Mouse (Mus musculus) limb, embryonic 13.5 days (tissue): ENCODE results near the gene Iqcc. TPM values are rescaled to one million over a fixed set of nuclear protein-coding genes. Genes with fewer than 3 reads are reported as not detected.

Source experiments
- ATAC-seq: fragments of 200-750 bp; cut with Nextera tagmentation; 2 replicates; pipeline ENCODE4 v1.8.0; 2017; ENCODE audit warnings: low read depth, moderate number of reproducible peaks, moderate TSS enrichment; ENCODE audit not compliant: low FRiP score
- H3K27ac ChIP-seq: fragments of 300-500 bp; sonication (generic); 2 replicates; pipeline ENCODE4 v1.5.1; 2015; ENCODE audit warnings: inconsistent platforms, mild to moderate bottlenecking, moderate library complexity
- H3K27me3 ChIP-seq: fragments of 300-500 bp; sonication (generic); 2 replicates; pipeline ENCODE4 v1.6.1; 2015; ENCODE audit warnings: mild to moderate bottlenecking, inconsistent platforms
- H3K36me3 ChIP-seq: fragments of 300-500 bp; sonication (generic); 2 replicates; pipeline ENCODE4 v1.6.1; 2015; ENCODE audit warnings: inconsistent platforms, mild to moderate bottlenecking, moderate library complexity
- H3K4me1 ChIP-seq: fragments of 300-500 bp; sonication (generic); 2 replicates; pipeline ENCODE4 v1.6.1; 2015; ENCODE audit warnings: inconsistent platforms
- H3K4me2 ChIP-seq: fragments of 300-500 bp; sonication (generic); replicated peaks from 2 replicates; pipeline ENCODE4 v1.6.1; 2015; ENCODE audit warnings: inconsistent platforms, mild to moderate bottlenecking, moderate library complexity
- H3K4me3 ChIP-seq: fragments of 300-500 bp; sonication (generic); 2 replicates; pipeline ENCODE4 v1.5.1; 2015; ENCODE audit warnings: moderate library complexity, mild to moderate bottlenecking, inconsistent platforms
- H3K9ac ChIP-seq: fragments of 300-500 bp; sonication (generic); 2 replicates; pipeline ENCODE4 v1.6.1; 2015; ENCODE audit warnings: mild to moderate bottlenecking, inconsistent platforms
- H3K9me3 ChIP-seq: fragments of 300-500 bp; sonication (generic); 2 replicates; pipeline ENCODE4 v1.6.1; 2016; ENCODE audit warnings: inconsistent platforms
- WGBS: fragments of 180-500 bp; shearing (Covaris S2); methylation state at CpG from one replicate; pipeline ENCODE4 v1.1.7; 2015; 5-methylcytosine and 5-hydroxymethylcytosine counted together
- polyA plus RNA-seq: library from polyadenylated mRNA; unstranded; fragments of >200 nt; fragmentation: Nextera tagmentation; extraction: Ambion mirVana; gene quantifications from 2 replicates; pipeline ENCODE4 v1.2.1, GENCODE M21; 2015

The Iqcc gene
- polyA plus RNA-seq, 1 experiment from 2014 or later = 28.6 TPM

GRCm38 (mm10) chr4:129588865-129589264 is 30.0 kb downstream of the Iqcc start:
- no peaks in the 10 kb centered on the region for H3K27me3 ChIP-seq
- H3K36me3 ChIP-seq = peaks cover 40% of the 10 kb centered on the region
- 79% methylated on average over 4 of the region's 4 CpGs for WGBS
- H3K4me1 ChIP-seq = peaks cover 12% of the 10 kb centered on the region
- ATAC-seq = no peak
- H3K9me3 ChIP-seq = no peaks in the 10 kb centered on the region
- no peak overlapping the region for H3K9ac ChIP-seq
- H3K4me3 ChIP-seq = no peak overlapping the region
- no peak overlapping the region for H3K27ac ChIP-seq
- H3K4me2 ChIP-seq = no peak overlapping the region

GRCm38 (mm10) chr4:129586943-129587342 is 32.0 kb downstream of the Iqcc start:
- Histone ChIP-seq H3K9me3 (no peaks in the 10 kb centered on the region), H3K27ac (no peak overlapping the region), H3K4me1 (peaks cover 12% of the 10 kb centered on the region), H3K27me3 (no peaks in the 10 kb centered on the region), H3K9ac (no peak overlapping the region), H3K36me3 (peaks cover 22% of the 10 kb centered on the region), H3K4me3 (no peak overlapping the region), H3K4me2 (no peak overlapping the region)
- ATAC-seq = no peak
- WGBS = 49% methylated on average over 1 of the region's 1 CpGs

- peaks cover 10% of the 10 kb centered on the region for H3K36me3 ChIP-seq
- 73% methylated on average over 9 of the region's 9 CpGs for whole genome bisulfite sequencing
- ATAC-seq = no peak
- H3K9me3 ChIP-seq = no peaks in the 10 kb centered on the region
- H3K9ac ChIP-seq = no peak overlapping the region
- H3K4me2 ChIP-seq = peak overlapping the region; percentile 71
- no peak overlapping the region for H3K27ac ChIP-seq
- no peaks in the 10 kb centered on the region for H3K27me3 ChIP-seq
- peaks cover 12% of the 10 kb centered on the region for H3K4me1 ChIP-seq
- peak overlapping the region; percentile 53; the same call in 1 of the 2 replicates for H3K4me3 ChIP-seq
These were observed 33.1 kb downstream of the Iqcc start for GRCm38 (mm10) chr4:129585773-129586172.

GRCm38 (mm10) chr4:129584884-129585608 is 33.9 kb downstream of the Iqcc start:
- Histone ChIP-seq H3K4me2 (peak overlapping the region; percentile 71), H3K4me1 (peaks cover 12% of the 10 kb centered on the region), H3K27me3 (no peaks in the 10 kb centered on the region), H3K4me3 (peak overlapping the region; percentile 53), H3K9ac (peak overlapping the region; percentile 67), H3K36me3 (peaks cover 3% of the 10 kb centered on the region; the same call in 1 of the 2 replicates), H3K27ac (0 out of 2 replicates have a peak overlapping the region, but pooled peaks have one; percentile 33), H3K9me3 (no peaks in the 10 kb centered on the region)
- WGBS = 1% methylated on average over 36 of the region's 36 CpGs
- ATAC-seq = peak; percentile 57

GRCm38 (mm10) chr4:129584370-129584769 is 34.5 kb downstream of the Iqcc start:
- no peak for ATAC-seq
- no peak overlapping the region for H3K27ac ChIP-seq
- peak overlapping the region; percentile 67; the same call in 1 of the 2 replicates for H3K9ac ChIP-seq
- H3K4me1 ChIP-seq = peaks cover 12% of the 10 kb centered on the region
- H3K27me3 ChIP-seq = no peaks in the 10 kb centered on the region
- peak overlapping the region; percentile 71 for H3K4me2 ChIP-seq
- no peaks in the 10 kb centered on the region for H3K9me3 ChIP-seq
- WGBS = 75% methylated on average over 1 of the region's 1 CpGs
- H3K4me3 ChIP-seq = peak overlapping the region; percentile 53
- no peaks in the 10 kb centered on the region for H3K36me3 ChIP-seq

- no peaks in the 10 kb centered on the region for H3K27me3 ChIP-seq
- 91% methylated on average over 1 of the region's 1 CpGs for WGBS
These were observed 36.6 kb downstream of the Iqcc start for GRCm38 (mm10) chr4:129582251-129582650.

GRCm38 (mm10) chr4:129580347-129580746 is 38.6 kb downstream of the Iqcc start:
- no peak for ATAC-seq
- H3K4me2 ChIP-seq = no peak overlapping the region
- H3K27me3 ChIP-seq = no peaks in the 10 kb centered on the region
- H3K9me3 ChIP-seq = no peaks in the 10 kb centered on the region
- H3K4me1 ChIP-seq = peaks cover 12% of the 10 kb centered on the region
- no peak overlapping the region for H3K27ac ChIP-seq
- WGBS = 56% methylated on average over 7 of the region's 7 CpGs
- no peaks in the 10 kb centered on the region for H3K36me3 ChIP-seq
- no peak overlapping the region for H3K9ac ChIP-seq
- no peak overlapping the region for H3K4me3 ChIP-seq

More at GRCm38 (mm10) chr4:129582251-129582650, 36.6 kb downstream of the Iqcc start:
- no peaks in the 10 kb centered on the region for H3K36me3 ChIP-seq
- H3K4me2 ChIP-seq = no peak overlapping the region
- H3K4me3 ChIP-seq = no peak overlapping the region
- ATAC-seq = no peak
- no peak overlapping the region for H3K27ac ChIP-seq
- H3K4me1 ChIP-seq = peaks cover 12% of the 10 kb centered on the region
- no peak overlapping the region for H3K9ac ChIP-seq
- H3K9me3 ChIP-seq = no peaks in the 10 kb centered on the region

- Histone ChIP-seq H3K4me1 (peaks cover 8% of the 10 kb centered on the region), H3K27ac (no peak within 1 kb of the TSS), H3K9me3 (no peaks in the 10 kb centered on the region), H3K4me2 (no peak within 1 kb of the TSS; the same call in 1 of the 2 replicates), H3K4me3 (no peak within 1 kb of the TSS), H3K9ac (no peak within 1 kb of the TSS), H3K27me3 (no peaks in the 10 kb centered on the region), H3K36me3 (no peaks in the 10 kb centered on the region)
- WGBS = 89% methylated on average over 5 of the region's 5 CpGs
- ATAC-seq = no peak
These were observed 40.4 kb downstream of the Iqcc start, which contains the start of gene Fam167b for GRCm38 (mm10) chr4:129578466-129578865. TSS of gene Fam167b (minus strand) at chr4:129578549.

- H3K4me1 ChIP-seq = peaks cover 8% of the 10 kb centered on the region
- no peak overlapping the region for H3K27ac ChIP-seq
- H3K27me3 ChIP-seq = no peaks in the 10 kb centered on the region
- H3K4me2 ChIP-seq = no peak overlapping the region
- no peak for ATAC-seq
- no peaks in the 10 kb centered on the region for H3K9me3 ChIP-seq
- no peak overlapping the region for H3K9ac ChIP-seq
- H3K4me3 ChIP-seq = no peak overlapping the region
- 82% methylated on average over 7 of the region's 7 CpGs for WGBS
- H3K36me3 ChIP-seq = no peaks in the 10 kb centered on the region
These were observed 41.2 kb downstream of the Iqcc start for GRCm38 (mm10) chr4:129577688-129578087.

- Histone ChIP-seq H3K9ac (no peak overlapping the region; the same call in 1 of the 2 replicates), H3K27me3 (no peaks in the 10 kb centered on the region), H3K4me1 (peaks cover 8% of the 10 kb centered on the region), H3K4me3 (no peak overlapping the region), H3K9me3 (no peaks in the 10 kb centered on the region), H3K4me2 (peak overlapping the region; percentile 19; the same call in 1 of the 2 replicates), H3K27ac (no peak overlapping the region), H3K36me3 (no peaks in the 10 kb centered on the region)
- ATAC-seq = no peak
- 35% methylated on average over 21 of the region's 21 CpGs for WGBS
These were observed 41.9 kb downstream of the Iqcc start for GRCm38 (mm10) chr4:129576863-129577491.

- H3K27ac ChIP-seq = peak overlapping the region; percentile 69; the same call in 1 of the 2 replicates
- no peaks in the 10 kb centered on the region for H3K27me3 ChIP-seq
- no peak overlapping the region for H3K9ac ChIP-seq
- H3K4me1 ChIP-seq = peaks cover 8% of the 10 kb centered on the region
- WGBS = 24% methylated on average over 7 of the region's 8 CpGs
- H3K36me3 ChIP-seq = no peaks in the 10 kb centered on the region
- no peak overlapping the region for H3K4me3 ChIP-seq
- H3K9me3 ChIP-seq = no peaks in the 10 kb centered on the region
- H3K4me2 ChIP-seq = peak overlapping the region; percentile 36
- peak; percentile 66; the same call in 1 of the 2 replicates for ATAC-seq
These were observed 43.6 kb downstream of the Iqcc start for GRCm38 (mm10) chr4:129575171-129575844.

GRCm38 (mm10) chr4:129573430-129573829 is 45.5 kb downstream of the Iqcc start, which contains the start of gene Lck:
TSS of gene Lck (minus strand) at chr4:129573641.
- no peak for ATAC-seq
- 86% methylated on average over 8 of the region's 8 CpGs for WGBS

More at GRCm38 (mm10) chr4:129573430-129573829, 45.5 kb downstream of the Iqcc start, which contains the start of gene Lck:
- Histone ChIP-seq H3K4me1 (peaks cover 8% of the 10 kb centered on the region), H3K27me3 (no peaks in the 10 kb centered on the region), H3K36me3 (no peaks in the 10 kb centered on the region), H3K27ac (no peak within 1 kb of the TSS), H3K9ac (no peak within 1 kb of the TSS), H3K9me3 (no peaks in the 10 kb centered on the region), H3K4me2 (no peak within 1 kb of the TSS), H3K4me3 (no peak within 1 kb of the TSS)
